Mouse (Mus musculus): ENCODE data around the gene Trdn. TPM values are rescaled to one million over a fixed set of nuclear protein-coding genes. Genes with fewer than 3 reads are reported as not detected.
A peak's percentile ranks its signal among the peaks of the same experiment; 100 is the strongest.

Trdn gene
- not detected in 2 replicates for polyA plus RNA-seq (2012; ENCODE audit: insufficient read depth, insufficient read length, low replicate concordance, missing spikeins)

DNA sequence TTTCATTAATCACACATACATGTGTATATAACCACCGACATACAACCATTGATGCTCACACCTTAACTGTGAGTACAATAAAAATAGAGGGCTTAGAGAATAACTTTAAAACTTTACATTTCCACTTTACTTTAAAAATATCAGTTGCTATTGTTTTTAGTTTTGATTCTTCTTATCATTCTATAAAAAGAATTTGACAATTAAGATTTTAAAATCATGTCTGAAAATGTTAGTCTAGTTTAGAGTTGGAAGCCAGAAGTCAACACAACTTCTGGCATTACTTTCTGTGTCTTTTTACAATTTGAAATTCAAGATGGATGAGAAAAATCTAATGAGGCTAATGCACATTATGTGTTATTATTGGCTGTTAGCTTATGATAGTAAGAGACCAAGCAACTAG lies at the start of gene Trdn:
Gene Trdn, plus strand, starts transcription at position 301 of the 400 bp plus-strand sequence.
- WGBS: 92% methylated on average over 1 of the region's 1 CpGs
- no peaks in the 10 kb centered on the region for H3K4me1 ChIP-seq (ENCODE audit: control insufficient read depth, insufficient read depth, low read length)
- no peak within 1 kb of the TSS for H3K4me3 ChIP-seq (ENCODE audit: insufficient read depth, low read depth, low read length)
- no peak for TF ChIP-seq CTCF (IDR thresholded peaks at IDR 0.05; ENCODE audit: insufficient read depth, low read depth, low read length)
- TF ChIP-seq POLR2A (IDR thresholded peaks at IDR 0.05; ENCODE audit: insufficient read depth, low read depth, low read length): no peak
- no peak within 1 kb of the TSS for H3K27ac ChIP-seq (ENCODE audit: insufficient read depth, low read depth, low read length)

DNA sequence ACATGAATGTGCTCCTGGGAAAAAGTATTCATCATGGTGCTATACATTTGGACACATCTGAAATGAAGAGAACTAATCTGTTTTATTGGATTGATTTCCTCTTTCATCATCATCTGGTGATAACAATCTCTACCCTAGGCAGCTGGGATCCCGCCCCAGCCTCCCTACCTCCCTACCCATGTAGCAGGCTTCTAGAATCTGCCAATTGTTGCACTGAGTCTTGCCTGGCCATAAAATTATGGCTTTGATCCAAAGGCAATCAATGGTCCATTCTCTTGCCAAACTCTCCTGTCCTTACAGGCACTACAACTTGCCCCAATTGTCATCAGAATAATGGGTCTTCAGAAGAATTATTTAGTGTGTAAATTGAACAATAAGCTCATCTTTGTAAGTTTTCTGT lies 19.6 kb upstream of the Trdn start:
- no peak overlapping the region for H3K4me3 ChIP-seq (ENCODE audit: insufficient read depth, low read depth, low read length)
- TF ChIP-seq POLR2A (IDR thresholded peaks at IDR 0.05; ENCODE audit: insufficient read depth, low read depth, low read length) (no peak), CTCF (IDR thresholded peaks at IDR 0.05; ENCODE audit: insufficient read depth, low read depth, low read length) (no peak)
- no peak overlapping the region for H3K27ac ChIP-seq (ENCODE audit: insufficient read depth, low read depth, low read length)
- 88% methylated on average over 1 of the region's 1 CpGs for WGBS
- H3K4me1 ChIP-seq (ENCODE audit: control insufficient read depth, insufficient read depth, low read length): no peaks in the 10 kb centered on the region

DNA sequence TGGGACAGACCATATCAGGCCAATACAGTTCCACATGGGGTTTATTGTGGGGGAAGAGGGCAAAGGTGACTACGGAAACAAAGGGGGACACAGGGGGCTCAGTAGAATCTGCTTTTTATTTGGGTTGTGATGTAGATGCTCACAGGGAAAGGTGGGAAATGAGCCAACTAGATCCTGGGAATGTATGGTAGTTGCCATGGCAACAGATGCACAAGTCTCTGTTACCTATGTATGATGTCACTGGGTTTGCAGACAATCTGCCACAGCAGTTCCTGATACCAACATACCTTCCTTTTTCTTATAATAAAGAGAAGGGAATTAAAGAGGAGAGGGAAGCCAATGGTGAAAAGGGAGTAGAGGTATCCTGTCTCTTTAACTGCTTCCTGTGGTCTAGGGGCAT lies 14.8 kb upstream of the Trdn start:
- H3K4me1 ChIP-seq (ENCODE audit: control insufficient read depth, insufficient read depth, low read length): no peaks in the 10 kb centered on the region
- TF ChIP-seq POLR2A (IDR thresholded peaks at IDR 0.05; ENCODE audit: insufficient read depth, low read depth, low read length): no peak
- no peak for TF ChIP-seq CTCF (IDR thresholded peaks at IDR 0.05; ENCODE audit: insufficient read depth, low read depth, low read length)
- no peak overlapping the region for H3K4me3 ChIP-seq (ENCODE audit: insufficient read depth, low read depth, low read length)
- H3K27ac ChIP-seq (ENCODE audit: insufficient read depth, low read depth, low read length): no peak overlapping the region
- 92% methylated on average over 1 of the region's 1 CpGs for whole genome bisulfite sequencing

DNA sequence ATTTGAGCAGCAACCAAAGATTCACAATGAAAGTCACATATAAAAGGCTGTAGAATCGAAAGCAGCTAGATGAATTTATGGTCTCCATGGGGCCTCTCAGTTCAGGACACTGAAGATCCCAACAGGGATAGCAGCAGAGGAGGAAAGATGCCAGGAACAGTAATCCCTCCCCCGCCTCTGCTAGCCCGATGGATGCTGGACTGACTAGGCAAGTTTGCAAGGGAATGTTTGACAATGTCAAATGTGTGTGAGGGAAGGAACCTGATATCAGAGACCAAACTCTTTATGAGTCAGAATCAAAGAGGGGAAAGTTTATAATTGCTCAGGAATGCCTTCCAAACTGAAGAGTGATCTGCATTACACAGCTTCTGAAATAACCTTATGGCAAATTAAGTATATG lies 7.2 kb upstream of the Trdn start:
- WGBS: 80% methylated on average over 3 of the region's 3 CpGs
- H3K27ac ChIP-seq (ENCODE audit: insufficient read depth, low read depth, low read length): no peak overlapping the region
- no peak for TF ChIP-seq CTCF (IDR thresholded peaks at IDR 0.05; ENCODE audit: insufficient read depth, low read depth, low read length)
- TF ChIP-seq POLR2A (IDR thresholded peaks at IDR 0.05; ENCODE audit: insufficient read depth, low read depth, low read length): no peak
- no peak overlapping the region for H3K4me3 ChIP-seq (ENCODE audit: insufficient read depth, low read depth, low read length)
- no peaks in the 10 kb centered on the region for H3K4me1 ChIP-seq (ENCODE audit: control insufficient read depth, insufficient read depth, low read length)

DNA sequence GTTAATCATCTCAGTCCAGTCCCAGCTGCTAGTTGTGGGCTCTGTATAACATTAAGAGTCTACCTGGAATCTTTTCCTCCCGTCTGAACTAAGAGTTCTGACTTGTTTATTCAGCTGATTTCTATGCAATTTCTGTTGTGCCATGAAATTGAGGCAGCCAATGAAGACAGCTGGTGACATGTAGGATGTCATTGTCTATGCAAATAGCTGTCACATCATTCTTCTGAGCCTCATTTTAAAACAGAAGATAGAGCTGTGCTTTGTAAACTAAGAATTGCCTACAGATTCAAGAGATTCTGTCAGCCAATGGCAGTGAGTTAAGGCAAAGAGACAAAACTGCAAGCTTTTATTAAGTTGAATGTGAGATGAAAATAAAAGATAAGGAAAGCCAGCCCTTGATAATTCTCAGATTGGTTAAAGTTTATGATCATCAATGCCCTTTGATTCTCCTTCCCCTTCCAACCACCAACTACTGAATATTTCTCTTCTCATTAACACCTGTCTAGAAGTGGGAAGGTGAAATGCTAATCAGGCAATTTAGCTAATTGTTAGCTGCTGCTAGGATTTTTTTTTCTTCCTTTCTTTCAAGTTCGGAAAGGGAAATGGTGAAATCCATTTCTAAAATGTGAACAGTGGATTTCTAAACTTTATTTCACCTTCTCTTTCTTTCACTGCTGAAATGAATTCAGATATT lies 1.9 kb downstream of the Trdn start:
- no peak for TF ChIP-seq POLR2A (IDR thresholded peaks at IDR 0.05; ENCODE audit: insufficient read depth, low read depth, low read length)
- no peak for TF ChIP-seq CTCF (IDR thresholded peaks at IDR 0.05; ENCODE audit: insufficient read depth, low read depth, low read length)
- no peak overlapping the region for H3K4me3 ChIP-seq (ENCODE audit: insufficient read depth, low read depth, low read length)
- H3K27ac ChIP-seq (ENCODE audit: insufficient read depth, low read depth, low read length): no peak overlapping the region
- WGBS: 27% methylated on average over 2 of the region's 2 CpGs
- no peaks in the 10 kb centered on the region for H3K4me1 ChIP-seq (ENCODE audit: control insufficient read depth, insufficient read depth, low read length)

DNA sequence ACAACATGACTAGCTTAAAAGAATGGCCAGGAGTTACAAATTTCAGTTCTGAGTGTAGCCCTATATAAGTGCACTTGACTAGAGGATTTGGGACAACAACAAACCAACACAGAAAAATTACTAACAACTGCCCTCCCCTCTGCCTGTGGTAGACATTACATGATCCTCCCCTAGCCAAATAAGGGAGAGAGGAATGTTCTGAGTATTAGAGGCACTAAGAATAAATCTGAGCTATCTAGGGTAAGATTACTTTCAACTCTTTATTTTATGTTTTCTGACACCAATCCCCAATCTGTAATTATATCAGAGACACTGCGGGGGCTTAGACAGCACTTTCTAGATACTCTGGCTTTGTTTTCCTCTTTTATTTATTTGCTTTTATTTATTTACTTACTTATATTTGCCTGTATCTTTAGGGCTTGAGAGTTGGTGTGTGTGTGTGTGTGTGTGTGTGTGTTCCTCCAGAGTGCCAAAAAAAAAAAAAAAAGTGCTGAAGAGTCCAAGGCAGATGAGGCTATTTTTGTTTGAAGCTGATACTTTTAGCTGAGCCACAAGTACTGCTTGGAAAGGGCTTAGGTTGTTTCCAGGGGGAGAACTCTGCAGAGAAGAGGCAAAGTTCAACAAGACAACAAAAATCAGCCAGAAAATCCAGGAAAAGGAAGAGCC lies 2.7 kb downstream of the Trdn start:
- 26% methylated on average over 1 of the region's 1 CpGs for WGBS
- no peak for TF ChIP-seq POLR2A (IDR thresholded peaks at IDR 0.05; ENCODE audit: insufficient read depth, low read depth, low read length)
- no peak for TF ChIP-seq CTCF (IDR thresholded peaks at IDR 0.05; ENCODE audit: insufficient read depth, low read depth, low read length)
- Histone ChIP-seq H3K27ac (ENCODE audit: insufficient read depth, low read depth, low read length) (no peak overlapping the region; the same call in 1 of the 2 replicates), H3K4me3 (ENCODE audit: insufficient read depth, low read depth, low read length) (no peak overlapping the region), H3K4me1 (ENCODE audit: control insufficient read depth, insufficient read depth, low read length) (no peaks in the 10 kb centered on the region)

DNA sequence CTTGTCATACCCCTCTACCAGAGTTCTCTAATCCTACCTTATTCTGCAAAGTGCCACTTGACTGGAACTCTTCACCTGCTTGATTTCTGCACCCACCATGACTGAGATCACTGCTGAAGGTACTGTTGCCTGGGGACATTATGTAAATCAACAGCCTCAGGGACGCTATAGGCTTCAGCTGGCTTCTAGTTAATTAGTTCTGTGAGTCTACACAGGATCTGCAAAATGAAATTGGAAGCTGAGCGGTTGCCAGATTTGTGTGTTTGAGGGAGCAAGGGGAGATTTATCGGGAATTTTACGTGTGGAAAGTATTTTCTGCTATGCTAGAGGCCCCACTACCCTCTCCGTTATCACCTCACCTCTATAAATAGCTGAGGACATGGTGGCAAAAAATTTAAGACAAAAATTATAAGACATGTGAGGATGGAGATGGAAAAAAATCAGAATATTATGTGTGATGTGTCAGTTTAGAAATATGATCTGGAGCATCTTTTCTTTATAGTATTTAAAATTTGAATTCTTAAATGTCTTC lies 3.3 kb downstream of the Trdn start:
- 44% methylated on average over 5 of the region's 5 CpGs for WGBS
- no peak overlapping the region for H3K4me3 ChIP-seq (ENCODE audit: insufficient read depth, low read depth, low read length)
- TF ChIP-seq POLR2A (IDR thresholded peaks at IDR 0.05; ENCODE audit: insufficient read depth, low read depth, low read length): no peak
- TF ChIP-seq CTCF (IDR thresholded peaks at IDR 0.05; ENCODE audit: insufficient read depth, low read depth, low read length): no peak
- peak overlapping the region; percentile 88 for H3K27ac ChIP-seq (ENCODE audit: insufficient read depth, low read depth, low read length)
- H3K4me1 ChIP-seq (ENCODE audit: control insufficient read depth, insufficient read depth, low read length): no peaks in the 10 kb centered on the region

DNA sequence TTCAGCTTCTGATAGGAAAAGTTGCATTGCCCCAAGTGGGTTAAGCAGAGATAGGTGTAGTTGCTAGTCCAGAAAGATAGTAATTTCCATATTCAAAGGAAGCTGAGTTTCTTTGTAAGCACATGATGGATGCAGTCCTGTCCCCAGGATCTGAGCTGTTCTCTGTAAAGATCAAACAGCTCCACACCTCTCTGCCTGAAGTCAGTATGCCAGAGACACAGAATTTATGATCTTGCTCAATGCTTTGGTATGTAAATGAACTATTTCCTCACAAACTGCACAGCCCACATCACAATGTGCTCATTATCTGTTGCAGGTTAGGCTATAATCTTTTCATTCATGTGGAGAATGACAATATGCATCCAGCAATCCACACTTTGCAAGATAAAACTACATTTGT lies 8.0 kb downstream of the Trdn start:
- H3K4me3 ChIP-seq (ENCODE audit: insufficient read depth, low read depth, low read length): no peak overlapping the region
- H3K27ac ChIP-seq (ENCODE audit: insufficient read depth, low read depth, low read length): no peak overlapping the region
- no peaks in the 10 kb centered on the region for H3K4me1 ChIP-seq (ENCODE audit: control insufficient read depth, insufficient read depth, low read length)
- TF ChIP-seq CTCF (IDR thresholded peaks at IDR 0.05; ENCODE audit: insufficient read depth, low read depth, low read length) (no peak), POLR2A (IDR thresholded peaks at IDR 0.05; ENCODE audit: insufficient read depth, low read depth, low read length) (no peak)

DNA sequence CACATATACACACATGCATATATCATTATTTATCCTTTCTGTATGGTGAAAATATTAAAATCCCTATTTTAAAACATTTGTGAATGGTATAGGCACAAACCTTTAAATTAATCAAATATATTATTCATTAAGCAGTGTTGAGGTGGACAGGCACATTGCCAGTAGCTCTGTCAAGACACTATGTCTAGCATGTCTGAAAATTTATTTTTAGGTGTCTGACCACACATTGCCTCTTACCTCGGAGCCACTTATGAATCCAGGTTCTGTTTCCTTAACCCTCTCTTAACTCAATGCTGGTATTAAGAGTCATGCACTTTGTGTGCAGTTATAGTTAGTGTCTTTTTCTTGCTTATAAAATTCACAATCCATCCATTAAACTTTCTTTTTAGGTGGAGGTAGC lies 12.0 kb downstream of the Trdn start:
- TF ChIP-seq POLR2A (IDR thresholded peaks at IDR 0.05; ENCODE audit: insufficient read depth, low read depth, low read length): no peak
- TF ChIP-seq CTCF (IDR thresholded peaks at IDR 0.05; ENCODE audit: insufficient read depth, low read depth, low read length): no peak

More for the DNA sequence above, 12.0 kb downstream of the Trdn start:
- H3K4me1 ChIP-seq (ENCODE audit: control insufficient read depth, insufficient read depth, low read length): no peaks in the 10 kb centered on the region
- WGBS: 76% methylated on average over 1 of the region's 1 CpGs
- H3K27ac ChIP-seq (ENCODE audit: insufficient read depth, low read depth, low read length): no peak overlapping the region
- H3K4me3 ChIP-seq (ENCODE audit: insufficient read depth, low read depth, low read length): no peak overlapping the region

All from olfactory bulb, adult 2 months (tissue).